Mouse (Mus musculus): ENCODE results near the gene Alpl.

DNA sequence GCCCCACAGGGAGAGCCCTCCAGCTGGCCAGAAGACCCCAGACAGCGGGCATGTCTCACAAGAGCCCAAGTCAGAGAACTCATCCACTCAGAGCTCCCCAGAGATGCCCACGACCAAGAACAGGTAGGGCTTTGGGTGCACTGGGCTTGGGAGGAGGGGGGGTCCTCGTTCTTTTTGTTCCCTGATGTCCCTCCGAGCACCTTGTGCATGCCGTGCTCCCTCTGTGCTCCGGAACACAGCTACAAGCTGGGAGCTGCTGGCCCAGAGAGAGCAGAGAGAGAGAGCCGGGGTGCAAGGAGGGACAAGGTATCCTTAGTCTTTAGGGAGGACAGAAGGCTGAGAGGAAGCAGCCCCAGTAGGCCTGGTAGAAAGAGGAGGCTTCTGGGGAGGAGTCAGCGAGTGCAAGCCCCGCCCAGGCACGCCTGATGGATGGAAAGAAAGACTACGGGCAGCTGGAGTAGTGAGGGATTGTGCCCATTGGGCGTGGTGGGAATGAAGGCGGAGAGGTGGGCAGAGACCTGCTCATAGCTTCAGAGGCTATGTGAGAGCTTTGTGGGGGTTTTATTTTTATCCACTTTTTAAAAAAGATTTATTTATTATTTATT lies 70.5 kb downstream of the Alpl start:
- no peak for TF ChIP-seq GATA1 (IDR thresholded peaks at IDR 0.05; ENCODE audit: borderline replicate concordance, low read length)
- TF ChIP-seq FLI1 (IDR thresholded peaks at IDR 0.05; ENCODE audit: low read length), result no peak

Measured in megakaryocyte, embryonic 14.5 days (primary cell).